Mouse (Mus musculus) forebrain, embryonic 16.5 days (tissue): ENCODE measurements at regions not wholly inside any gene's neighbourhood (a gene's known extent, or its start where the extent isn't known, plus 50 kb on each side); places are given as distances from the start of the nearest gene placed in this dataset.

Experiments
- ATAC-seq: fragments of 200-750 bp; cut with Nextera tagmentation; 2 replicates; pipeline ENCODE4 v1.8.0; 2017; ENCODE audit warnings: mild to moderate bottlenecking, moderate library complexity
- H3K27ac ChIP-seq: fragments of 300-500 bp; sonication (generic); 2 replicates; pipeline ENCODE4 v1.5.1; 2014; ENCODE audit warnings: low read length, control low read depth
- H3K27me3 ChIP-seq: fragments of 300-500 bp; sonication (generic); replicated peaks from 2 replicates; pipeline ENCODE4 v1.6.1; 2014; ENCODE audit warnings: low read length; ENCODE audit not compliant: control insufficient read depth, insufficient read depth
- H3K36me3 ChIP-seq: fragments of 300-500 bp; sonication (generic); 2 replicates; pipeline ENCODE4 v1.6.1; 2014; ENCODE audit not compliant: control insufficient read depth, insufficient read depth
- H3K4me1 ChIP-seq: fragments of 300-500 bp; sonication (generic); replicated peaks from 2 replicates; pipeline ENCODE4 v1.6.1; 2014; ENCODE audit warnings: low read length; ENCODE audit not compliant: control insufficient read depth, insufficient read depth
- H3K4me2 ChIP-seq: fragments of 300-500 bp; sonication (generic); 2 replicates; pipeline ENCODE4 v1.6.1; 2014; ENCODE audit warnings: mild to moderate bottlenecking, low read length, control low read depth
- H3K4me3 ChIP-seq: fragments of 300-500 bp; sonication (generic); replicated peaks from 2 replicates; pipeline ENCODE4 v1.5.1; 2014; ENCODE audit warnings: mild to moderate bottlenecking, low read length, control low read depth
- H3K9ac ChIP-seq: fragments of 300-500 bp; sonication (generic); replicated peaks from 2 replicates; pipeline ENCODE4 v1.6.1; 2014; ENCODE audit warnings: low read depth, low read length, control low read depth
- H3K9me3 ChIP-seq: fragments of 300-500 bp; sonication (generic); 2 replicates; pipeline ENCODE4 v1.6.1; 2016; ENCODE audit warnings: low read length; ENCODE audit not compliant: control insufficient read depth
- WGBS: fragments of 180-500 bp; shearing (Covaris S2); extraction: QIAGEN DNeasy Blood & Tissue Kit; methylation state at CpG from one replicate; pipeline ENCODE4 v1.1.7; 2014; 5-methylcytosine and 5-hydroxymethylcytosine counted together

- H3K9me3 ChIP-seq: no peaks in the 10 kb centered on the region
- H3K36me3 ChIP-seq: no peaks in the 10 kb centered on the region
- no peak for ATAC-seq
- H3K4me3 ChIP-seq: no peak overlapping the region
- H3K27me3 ChIP-seq: no peaks in the 10 kb centered on the region
- no peaks in the 10 kb centered on the region for H3K4me1 ChIP-seq
- H3K27ac ChIP-seq: no peak overlapping the region
- H3K4me2 ChIP-seq: no peak overlapping the region
- 46% methylated on average over 8 of the region's 8 CpGs for WGBS
- H3K9ac ChIP-seq: no peak overlapping the region
These were observed 400.0 kb upstream of the Adgrb3 start for GRCm38 (mm10) chr1:26229291-26230053.

- Histone ChIP-seq H3K27me3 (no peaks in the 10 kb centered on the region), H3K4me2 (no peak overlapping the region), H3K27ac (no peak overlapping the region), H3K4me1 (no peaks in the 10 kb centered on the region), H3K9me3 (no peaks in the 10 kb centered on the region), H3K9ac (no peak overlapping the region), H3K36me3 (no peaks in the 10 kb centered on the region), H3K4me3 (no peak overlapping the region)
- WGBS: 76% methylated on average over 1 of the region's 1 CpGs
- ATAC-seq: no peak
These were observed 374.9 kb upstream of the Adgrb3 start for GRCm38 (mm10) chr1:26204443-26204842.
